Mouse (Mus musculus) megakaryocyte, embryonic 14.5 days (primary cell): ENCODE measurements around the gene Ropn1.

Experiments
- FLI1 ChIP-seq: IDR thresholded peaks from 2 replicates; pipeline ENCODE4 v1.6.1; 2012; ENCODE audit warnings: low read length, inconsistent platforms, mixed read lengths
- GATA1 ChIP-seq: IDR thresholded peaks from 3 replicates; pipeline ENCODE4 v1.6.1; 2012; ENCODE audit warnings: mixed read lengths, low read length, inconsistent platforms, borderline replicate concordance

DNA sequence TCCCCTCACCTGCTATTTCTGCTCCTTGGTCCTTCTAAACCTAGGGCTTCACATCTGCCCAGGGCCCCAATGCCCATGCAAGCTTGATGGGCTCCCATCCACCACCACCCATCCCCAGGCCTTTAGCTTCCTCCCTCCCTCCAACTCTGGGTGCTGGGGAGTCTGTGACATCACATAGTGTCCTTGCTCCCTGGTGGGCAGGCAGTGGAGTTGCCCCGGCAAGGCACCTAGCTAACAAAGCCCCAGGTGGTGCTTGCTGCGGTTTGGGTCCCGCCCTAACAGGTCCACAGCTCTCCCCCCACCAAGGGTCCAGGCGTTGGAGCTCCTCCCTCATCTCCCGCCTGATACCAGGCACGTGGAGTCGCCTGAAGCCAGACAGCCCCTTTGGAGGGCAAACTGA, at the start of gene Ropn1:
- TF ChIP-seq GATA1: no peak
- no peak for TF ChIP-seq FLI1
